Mouse (Mus musculus) testis, postnatal 10 days (tissue): ENCODE measurements around the gene Gprin3.

Experiments
- DNase-seq: peaks from one replicate; pipeline ENCODE4 v3.0.0; 2021; ENCODE audit warnings: low spot score

Gprin3 gene

DNA sequence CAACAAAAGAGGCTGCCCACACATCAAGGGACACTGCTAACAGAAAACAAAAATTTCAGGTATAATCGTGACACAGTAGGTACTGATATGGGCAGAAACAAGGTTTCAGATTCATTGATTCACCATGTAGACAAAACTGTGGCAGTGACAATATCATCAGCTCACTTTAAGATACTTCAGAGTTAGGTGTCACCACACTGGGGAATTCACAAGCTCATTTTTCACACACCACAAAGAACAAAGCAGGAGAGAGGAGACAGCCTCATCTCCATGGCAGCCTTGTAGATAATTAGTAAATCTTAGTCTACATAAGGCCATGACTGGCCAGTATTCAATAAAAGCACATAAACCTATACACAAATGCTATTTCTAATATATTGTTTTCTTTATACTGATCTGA, 77.4 kb downstream of the Gprin3 start:
- no peak for DNase-seq

DNA sequence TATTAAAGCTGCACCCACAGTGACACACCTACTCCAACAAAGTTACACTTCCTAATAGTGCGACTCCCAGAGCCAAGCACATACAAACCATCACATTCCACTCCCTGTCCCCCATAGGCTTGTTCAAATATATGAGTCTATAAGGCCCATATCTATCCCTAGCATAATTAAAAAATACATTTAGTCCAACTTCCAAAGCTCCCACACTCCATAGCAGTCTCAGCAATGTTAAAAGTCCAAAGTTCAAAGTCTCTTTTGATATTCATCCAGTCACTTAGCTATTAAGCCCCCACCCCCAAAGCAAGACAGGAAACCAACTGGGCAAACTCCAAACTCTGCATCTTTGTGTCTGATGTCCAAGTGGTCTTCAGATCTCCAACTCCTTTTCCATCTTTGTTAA, 84.9 kb downstream of the Gprin3 start:
- no peak for DNase-seq

DNA sequence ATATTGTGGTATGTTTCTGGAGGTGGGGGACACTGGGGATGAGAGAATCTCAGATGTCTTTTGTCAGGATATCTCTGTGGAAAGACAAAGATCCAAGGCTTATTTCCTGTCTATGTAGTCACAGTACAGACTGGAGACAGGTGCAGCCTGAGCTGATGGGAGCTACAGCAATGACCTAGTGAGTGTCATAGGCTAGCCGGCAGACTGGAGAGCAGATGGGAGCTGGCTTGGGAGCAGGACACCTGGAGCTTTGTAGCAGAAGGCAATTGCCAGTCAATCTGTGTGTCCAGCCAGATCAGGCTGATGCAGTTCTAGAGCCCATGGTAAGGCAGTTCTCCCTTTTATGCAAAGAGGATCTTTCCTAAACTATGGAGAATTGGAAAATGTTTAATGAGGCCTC, 97.8 kb downstream of the Gprin3 start:
- DNase-seq = no peak

DNA sequence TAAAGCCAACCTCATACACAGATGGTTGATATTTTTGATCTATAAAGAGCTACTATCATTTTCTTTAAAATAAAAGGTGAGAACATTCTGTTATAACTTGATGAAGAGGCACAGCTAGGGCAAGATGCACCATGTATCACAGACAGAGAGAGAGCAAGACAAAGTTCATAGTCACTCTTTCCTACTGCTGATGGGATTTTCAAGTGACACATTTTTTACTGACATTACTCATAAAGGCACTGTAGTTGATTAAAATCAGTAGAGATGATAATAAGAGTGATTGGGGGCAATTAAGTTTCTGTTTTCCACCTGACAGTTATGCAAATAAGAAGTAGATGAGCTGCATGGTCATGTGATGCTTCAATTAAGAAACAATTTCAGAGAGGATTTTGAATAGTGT, 110.2 kb downstream of the Gprin3 start:
- DNase-seq = no peak

DNA sequence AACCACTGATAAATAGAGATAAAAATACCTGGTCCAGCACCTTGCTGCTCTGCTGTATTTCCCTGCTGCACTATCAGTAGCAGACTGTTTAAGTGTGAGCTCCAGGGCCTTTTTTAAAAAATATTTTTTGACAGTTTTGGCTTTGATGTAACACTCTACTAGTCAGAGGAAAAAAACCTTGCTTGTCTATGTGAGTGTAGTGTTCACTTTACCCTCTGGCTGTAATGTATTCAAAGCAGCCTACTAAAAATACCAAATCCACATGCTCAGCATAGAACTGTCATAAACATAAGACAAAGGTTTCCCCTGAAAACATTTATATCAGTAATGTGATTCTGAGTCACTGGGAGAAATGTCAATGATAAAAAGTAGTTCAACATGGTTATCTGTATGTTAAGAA, 111.0 kb downstream of the Gprin3 start:
- DNase-seq = no peak

DNA sequence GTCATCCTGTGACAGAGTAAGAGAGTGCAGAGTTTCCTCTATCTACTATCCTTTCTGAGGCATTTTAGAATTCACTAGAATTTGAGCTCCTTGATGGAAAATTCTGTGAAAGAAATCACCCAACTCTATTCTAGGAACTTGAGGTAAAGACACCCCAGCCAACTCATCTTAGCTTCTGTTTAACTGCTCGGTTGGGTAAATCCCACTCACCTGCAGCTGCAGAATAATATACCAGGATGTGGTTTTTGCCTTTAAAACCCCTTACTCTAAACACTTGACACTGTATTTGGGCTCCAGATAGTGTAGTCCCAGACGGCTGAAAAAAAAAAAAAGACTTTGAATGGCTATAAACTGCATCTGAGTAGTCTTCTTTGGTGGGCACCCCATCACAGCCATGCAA, 112.9 kb downstream of the Gprin3 start:
- no peak for DNase-seq

DNA sequence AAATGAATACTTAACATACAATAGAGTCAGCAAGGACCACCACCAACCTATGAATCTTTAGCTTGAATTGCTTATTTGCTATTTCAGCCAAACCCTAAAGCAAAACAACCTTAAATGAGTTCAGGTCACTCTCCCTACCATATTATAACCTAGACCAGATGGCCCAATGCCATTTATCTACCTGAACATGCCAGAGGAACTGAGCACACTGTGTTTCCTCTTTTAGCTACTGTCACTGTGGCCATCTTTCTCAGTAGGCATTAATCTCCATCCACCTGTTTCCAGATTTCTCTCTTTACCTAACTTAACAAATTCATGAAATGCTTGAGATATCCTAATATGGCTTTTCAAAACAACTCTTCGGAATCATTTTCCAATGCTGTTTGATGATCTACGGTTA, 114.9 kb downstream of the Gprin3 start:
- DNase-seq = no peak

DNA sequence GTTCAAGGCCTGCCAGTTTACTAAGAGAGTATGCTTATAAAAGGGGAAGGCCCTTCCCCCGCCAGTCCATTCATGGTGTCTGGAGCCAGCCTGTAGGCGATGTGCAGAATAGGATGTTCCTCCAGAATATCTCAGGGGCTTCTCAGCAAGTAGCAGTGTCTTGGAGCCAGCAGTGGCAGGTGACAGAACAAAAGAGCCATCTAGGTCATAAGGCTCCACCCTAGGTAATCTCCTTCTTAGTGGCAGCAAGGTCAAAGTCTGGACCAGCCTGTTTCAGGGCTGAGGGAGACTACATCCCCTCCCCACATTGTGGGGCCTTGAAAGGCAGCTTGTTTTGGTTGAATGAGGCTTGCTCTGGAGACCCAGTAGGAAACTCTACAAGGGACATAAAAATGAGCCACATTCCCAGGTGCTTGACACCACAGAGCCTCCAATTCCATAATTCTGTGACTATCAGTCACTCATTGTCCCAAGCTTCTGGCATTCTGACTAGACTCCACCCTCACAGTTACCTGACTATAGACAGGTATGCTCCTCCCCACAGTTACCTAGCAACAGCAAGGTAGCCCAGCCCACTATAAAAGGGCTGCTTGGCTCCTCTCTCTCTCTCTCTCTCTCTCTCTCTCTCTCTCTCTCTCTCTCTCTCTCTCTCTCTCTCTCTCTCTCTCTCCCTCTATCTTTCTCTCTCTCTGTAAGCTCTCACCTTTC, 121.7 kb downstream of the Gprin3 start:
- peak; percentile 34 for DNase-seq

DNA sequence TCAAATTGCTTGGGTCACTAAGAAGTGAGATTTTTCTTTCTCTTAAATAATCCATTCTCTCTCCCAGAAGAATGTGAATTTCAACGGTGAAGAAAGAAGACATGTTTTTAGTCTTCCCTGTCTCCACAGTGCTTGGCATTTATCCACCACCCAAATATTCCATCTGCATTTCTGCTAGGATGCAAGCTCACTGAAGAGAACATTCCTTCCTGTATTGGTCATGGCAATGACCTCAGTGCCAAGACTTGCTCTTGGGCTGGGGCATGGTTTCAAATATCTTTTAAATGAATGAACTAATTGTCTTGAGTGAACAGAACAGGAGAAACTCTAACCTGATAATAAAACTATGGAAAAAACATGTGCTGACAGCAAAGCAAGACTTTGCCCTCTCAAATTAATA, 123.1 kb downstream of the Gprin3 start:
- DNase-seq = no peak
